Mouse (Mus musculus) CD4-positive, CD25-positive, alpha-beta regulatory T cell, adult 2 months (primary cell): ENCODE results near the gene Cct8.
"Not testable (repeated sequence)": the region's sequence is repeated elsewhere in the genome, so short reads cannot be mapped to it uniquely, and the experiment has no call there.

ENCODE experiments used
- DNase-seq: peaks from one replicate; pipeline ENCODE4 v3.0.0-alpha.2; 2012; ENCODE audit warnings: low read depth, low spot score

Gene Cct8

GRCm38 (mm10) chr16:87495716-87496447 is at the start of gene Cct8:
TSS of gene Cct8 (minus strand) at chr16:87495873.
- DNase-seq = peak; percentile 99

- DNase-seq = no peak
These were observed 33.1 kb upstream of the Cct8 start for GRCm38 (mm10) chr16:87528755-87529154.

GRCm38 (mm10) chr16:87527553-87528249 is 32.0 kb upstream of the Cct8 start:
- no peak for DNase-seq

GRCm38 (mm10) chr16:87524228-87524627 is 28.6 kb upstream of the Cct8 start:
- DNase-seq = no peak

GRCm38 (mm10) chr16:87512331-87512730 is 16.7 kb upstream of the Cct8 start:
- no peak for DNase-seq

GRCm38 (mm10) chr16:87511706-87512105 is 16.0 kb upstream of the Cct8 start:
- DNase-seq = no peak

- no peak for DNase-seq
These were observed 5.8 kb upstream of the Cct8 start for GRCm38 (mm10) chr16:87501304-87502078.

GRCm38 (mm10) chr16:87499556-87499955 is 3.9 kb upstream of the Cct8 start:
- no peak for DNase-seq

- DNase-seq = no peak
These were observed 1.5 kb upstream of the Cct8 start for GRCm38 (mm10) chr16:87497171-87497570.

- no peak for DNase-seq
These were observed 1.1 kb upstream of the Cct8 start for GRCm38 (mm10) chr16:87496728-87497127.

- no peak for DNase-seq
These were observed 568 bp downstream of the Cct8 start for GRCm38 (mm10) chr16:87494955-87495655.

- not testable (repeated sequence) for DNase-seq
These were observed 3.4 kb downstream of the Cct8 start for GRCm38 (mm10) chr16:87492191-87492792.

GRCm38 (mm10) chr16:87488605-87489004 is 7.1 kb downstream of the Cct8 start:
- DNase-seq = no peak

GRCm38 (mm10) chr16:87486739-87487138 is 8.9 kb downstream of the Cct8 start:
- DNase-seq = no peak

- DNase-seq = no peak
These were observed 11.3 kb downstream of the Cct8 start for GRCm38 (mm10) chr16:87484367-87484766.

GRCm38 (mm10) chr16:87470579-87470978 is 25.1 kb downstream of the Cct8 start:
- no peak for DNase-seq

GRCm38 (mm10) chr16:87458752-87459151 is 36.9 kb downstream of the Cct8 start:
- DNase-seq = peak; percentile 42

GRCm38 (mm10) chr16:87455180-87455611 is 40.5 kb downstream of the Cct8 start:
- DNase-seq = peak; percentile 78

GRCm38 (mm10) chr16:87454419-87455179 is 41.1 kb downstream of the Cct8 start, which contains the start of gene Usp16:
TSS of gene Usp16 (plus strand) at chr16:87454703.
- DNase-seq = peak; percentile 95

- DNase-seq = no peak
These were observed 42.4 kb downstream of the Cct8 start for GRCm38 (mm10) chr16:87453226-87453625.
